Mouse (Mus musculus): ENCODE measurements around the gene Scfd1. TPM values are rescaled to one million over a fixed set of nuclear protein-coding genes. Genes with fewer than 3 reads are reported as not detected.

The Scfd1 gene
- total RNA-seq, 2 experiments from 2014 or later, result 19.1 to 22.7 TPM

DNA sequence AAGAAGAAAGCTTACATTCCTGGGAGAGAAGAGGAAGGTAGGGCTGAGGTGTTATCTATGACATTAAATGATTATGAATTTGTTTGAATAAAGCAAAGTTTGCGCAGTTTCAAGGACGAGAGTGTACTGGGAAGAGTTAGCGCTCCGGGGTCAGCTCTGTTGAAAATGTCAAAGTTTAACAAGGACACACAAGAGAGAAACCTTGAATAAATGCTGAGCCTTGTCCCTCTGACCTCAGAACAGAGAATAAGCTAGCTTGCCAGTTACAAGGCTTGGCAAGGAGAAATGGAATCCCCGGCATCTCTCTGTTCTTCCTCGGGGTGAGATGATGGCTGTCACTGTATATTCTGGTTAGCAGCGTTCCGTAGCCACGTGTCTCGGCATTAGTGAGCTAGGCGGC, 116.2 kb downstream of the Scfd1 start:
- intact Hi-C loops (cut with DNase I; ENCODE audit: low total_unique reads), result no loop called here
- no peak for DNase-seq

DNA sequence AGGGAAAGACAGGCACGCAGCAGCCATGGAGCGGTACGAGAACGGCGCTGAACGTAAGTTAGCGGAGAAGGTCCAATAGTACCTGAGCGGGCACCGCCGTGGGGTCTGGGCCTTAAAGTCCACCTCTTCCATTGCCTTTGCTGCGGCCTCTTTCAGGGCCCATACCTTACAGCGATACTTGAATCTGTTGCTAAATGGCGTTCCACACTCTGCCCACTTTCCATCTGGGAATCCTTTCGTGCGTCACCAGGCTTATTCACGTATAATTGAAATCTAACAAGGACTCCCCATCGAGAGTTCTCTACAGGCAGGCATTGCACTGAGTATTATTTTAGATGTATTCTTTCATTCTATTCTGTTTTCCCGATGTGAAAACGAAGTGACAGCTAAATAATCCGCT, 117.3 kb downstream of the Scfd1 start:
- DNase-seq, result no peak
- intact Hi-C loops (cut with DNase I; ENCODE audit: low total_unique reads), result no loop called here

Other genes with a start within 250 kb of the Scfd1 start
- 1 to 10 TPM; 2.7 to 3.6 TPM for gene G2e3, start 29.4 kb upstream of the Scfd1 start, total RNA-seq (2021)
- under 1 TPM; 0.08 to 0.16 TPM for gene Coch, start 215.8 kb downstream of the Scfd1 start, total RNA-seq (2021)